Mouse (Mus musculus) hindbrain, embryonic 12.5 days (tissue): ENCODE measurements around the gene Pi16. TPM values are rescaled to one million over a fixed set of nuclear protein-coding genes. Genes with fewer than 3 reads are reported as not detected.

Experiments used
- ATAC-seq: fragments of 200-750 bp; cut with Nextera tagmentation; 2 replicates; pipeline ENCODE4 v1.8.0; 2017; ENCODE audit warnings: moderate TSS enrichment; ENCODE audit not compliant: low FRiP score
- H3K27ac ChIP-seq: fragments of 300-500 bp; sonication (generic); 2 replicates; pipeline ENCODE4 v1.5.1; 2016; ENCODE audit warnings: mild to moderate bottlenecking
- H3K27me3 ChIP-seq: fragments of 300-500 bp; sonication (generic); 2 replicates; pipeline ENCODE4 v1.6.1; 2016; ENCODE audit warnings: mild to moderate bottlenecking
- H3K36me3 ChIP-seq: fragments of 300-500 bp; sonication (generic); 2 replicates; pipeline ENCODE4 v1.6.1; 2016; ENCODE audit warnings: mild to moderate bottlenecking
- H3K4me1 ChIP-seq: fragments of 300-500 bp; sonication (generic); 2 replicates; pipeline ENCODE4 v1.6.1; 2016
- H3K4me2 ChIP-seq: fragments of 300-500 bp; sonication (generic); replicated peaks from 2 replicates; pipeline ENCODE4 v1.6.1; 2016; ENCODE audit warnings: mild to moderate bottlenecking
- H3K4me3 ChIP-seq: fragments of 300-500 bp; sonication (generic); 2 replicates; pipeline ENCODE4 v1.5.1; 2016; ENCODE audit warnings: mild to moderate bottlenecking
- H3K9ac ChIP-seq: fragments of 300-500 bp; sonication (generic); 2 replicates; pipeline ENCODE4 v1.6.1; 2016; ENCODE audit warnings: mild to moderate bottlenecking, moderate library complexity
- H3K9me3 ChIP-seq: fragments of 300-500 bp; sonication (generic); replicated peaks from 2 replicates; pipeline ENCODE4 v1.6.1; 2016; ENCODE audit warnings: mild to moderate bottlenecking
- WGBS: fragments of 180-500 bp; shearing (Covaris S2); methylation state at CpG from one replicate; pipeline ENCODE4 v1.1.7; 2016; 5-methylcytosine and 5-hydroxymethylcytosine counted together
- polyA plus RNA-seq: library from polyadenylated mRNA; unstranded; fragments of >200 nt; fragmentation: Nextera tagmentation; extraction: Ambion mirVana; gene quantifications from 2 replicates; pipeline ENCODE4 v1.2.1, GENCODE M21; 2016

Pi16 gene
- polyA plus RNA-seq, 1 experiment from 2014 or later: 0.97 TPM

- Histone ChIP-seq H3K9ac (0 out of 2 replicates have a peak overlapping the region, but pooled peaks have one; percentile 10), H3K27me3 (peaks cover 52% of the 10 kb centered on the region), H3K36me3 (no peaks in the 10 kb centered on the region), H3K4me3 (peak overlapping the region; percentile 6; the same call in 1 of the 2 replicates), H3K9me3 (no peaks in the 10 kb centered on the region), H3K4me1 (peaks cover 36% of the 10 kb centered on the region), H3K27ac (no peak overlapping the region), H3K4me2 (peak overlapping the region; percentile 32)
- WGBS: 14% methylated on average over 41 of the region's 41 CpGs
- no peak for ATAC-seq
Measured at GRCm38 (mm10) chr17:29321765-29322602, 4.5 kb downstream of the Pi16 start.

- Histone ChIP-seq H3K4me1 (peaks cover 42% of the 10 kb centered on the region), H3K27me3 (peaks cover 58% of the 10 kb centered on the region), H3K9ac (no peak overlapping the region), H3K9me3 (no peaks in the 10 kb centered on the region), H3K4me2 (peak overlapping the region; percentile 32; the same call in 1 of the 2 replicates), H3K27ac (no peak overlapping the region), H3K4me3 (no peak overlapping the region; the same call in 1 of the 2 replicates), H3K36me3 (no peaks in the 10 kb centered on the region)
- ATAC-seq: no peak
- 21% methylated on average over 18 of the region's 18 CpGs for WGBS
Measured at GRCm38 (mm10) chr17:29322603-29322962, 5.1 kb downstream of the Pi16 start.

- Histone ChIP-seq H3K4me2 (no peak overlapping the region), H3K9ac (no peak overlapping the region), H3K4me1 (peaks cover 41% of the 10 kb centered on the region), H3K27me3 (peaks cover 65% of the 10 kb centered on the region), H3K27ac (no peak overlapping the region), H3K4me3 (no peak overlapping the region), H3K9me3 (no peaks in the 10 kb centered on the region), H3K36me3 (no peaks in the 10 kb centered on the region)
- ATAC-seq: no peak
- WGBS: 91% methylated on average over 3 of the region's 3 CpGs
Measured at GRCm38 (mm10) chr17:29323625-29324024, 6.1 kb downstream of the Pi16 start.

- peaks cover 50% of the 10 kb centered on the region for H3K27me3 ChIP-seq
- no peak overlapping the region for H3K27ac ChIP-seq
- peak overlapping the region; percentile 52 for H3K4me2 ChIP-seq
- H3K36me3 ChIP-seq: peaks cover 10% of the 10 kb centered on the region; the same call in 1 of the 2 replicates
- 42% methylated on average over 13 of the region's 13 CpGs for WGBS
- peaks cover 38% of the 10 kb centered on the region for H3K4me1 ChIP-seq
- H3K9me3 ChIP-seq: no peaks in the 10 kb centered on the region
- peak overlapping the region; percentile 46; the same call in 1 of the 2 replicates for H3K9ac ChIP-seq
- no peak for ATAC-seq
- H3K4me3 ChIP-seq: 0 out of 2 replicates have a peak overlapping the region, but pooled peaks have one; percentile 25
Measured at GRCm38 (mm10) chr17:29325831-29326230, 8.4 kb downstream of the Pi16 start.

- peaks cover 43% of the 10 kb centered on the region for H3K4me1 ChIP-seq
- no peaks in the 10 kb centered on the region for H3K9me3 ChIP-seq
- ATAC-seq: peak; percentile 59; the same call in 1 of the 2 replicates
- H3K4me2 ChIP-seq: peak overlapping the region; percentile 52
- H3K4me3 ChIP-seq: peak overlapping the region; percentile 25
- H3K36me3 ChIP-seq: peaks cover 19% of the 10 kb centered on the region
- peak overlapping the region; percentile 70 for H3K27ac ChIP-seq
- peak overlapping the region; percentile 46; the same call in 1 of the 2 replicates for H3K9ac ChIP-seq
- 8% methylated on average over 52 of the region's 52 CpGs for WGBS
- H3K27me3 ChIP-seq: peaks cover 40% of the 10 kb centered on the region
Measured at GRCm38 (mm10) chr17:29326531-29327529, 9.3 kb downstream of the Pi16 start.

- no peak overlapping the region; the same call in 1 of the 2 replicates for H3K27ac ChIP-seq
- WGBS: 77% methylated on average over 9 of the region's 9 CpGs
- H3K27me3 ChIP-seq: peaks cover 31% of the 10 kb centered on the region
- H3K36me3 ChIP-seq: peaks cover 28% of the 10 kb centered on the region
- no peak overlapping the region for H3K4me3 ChIP-seq
- H3K4me2 ChIP-seq: no peak overlapping the region
- no peak for ATAC-seq
- no peaks in the 10 kb centered on the region for H3K9me3 ChIP-seq
- H3K4me1 ChIP-seq: peaks cover 34% of the 10 kb centered on the region
- H3K9ac ChIP-seq: no peak overlapping the region
Measured at GRCm38 (mm10) chr17:29327691-29328090, 10.2 kb downstream of the Pi16 start.

- Histone ChIP-seq H3K36me3 (peaks cover 48% of the 10 kb centered on the region), H3K9ac (no peak overlapping the region), H3K27ac (peak overlapping the region; percentile 60; the same call in 1 of the 2 replicates), H3K4me2 (no peak overlapping the region), H3K27me3 (peaks cover 22% of the 10 kb centered on the region), H3K4me1 (peaks cover 34% of the 10 kb centered on the region), H3K9me3 (no peaks in the 10 kb centered on the region), H3K4me3 (no peak overlapping the region)
- 87% methylated on average over 3 of the region's 3 CpGs for WGBS
- ATAC-seq: no peak
Measured at GRCm38 (mm10) chr17:29330221-29330620, 12.7 kb downstream of the Pi16 start.

GRCm38 (mm10) chr17:29330671-29331410, 13.4 kb downstream of the Pi16 start:
- Histone ChIP-seq H3K27ac (peak overlapping the region; percentile 60), H3K36me3 (peaks cover 54% of the 10 kb centered on the region), H3K9me3 (no peaks in the 10 kb centered on the region), H3K9ac (no peak overlapping the region), H3K4me1 (peaks cover 30% of the 10 kb centered on the region), H3K27me3 (peaks cover 21% of the 10 kb centered on the region), H3K4me3 (no peak overlapping the region), H3K4me2 (no peak overlapping the region)
- ATAC-seq: peak; percentile 33; the same call in 1 of the 2 replicates
- WGBS: 29% methylated on average over 5 of the region's 5 CpGs

GRCm38 (mm10) chr17:29332186-29332685, 14.8 kb downstream of the Pi16 start:
- H3K9me3 ChIP-seq: no peaks in the 10 kb centered on the region
- H3K27ac ChIP-seq: no peak overlapping the region
- H3K4me3 ChIP-seq: no peak overlapping the region
- peaks cover 16% of the 10 kb centered on the region for H3K4me1 ChIP-seq
- WGBS: 81% methylated on average over 4 of the region's 4 CpGs
- no peak for ATAC-seq
- peaks cover 14% of the 10 kb centered on the region for H3K27me3 ChIP-seq
- peaks cover 68% of the 10 kb centered on the region for H3K36me3 ChIP-seq
- H3K4me2 ChIP-seq: no peak overlapping the region
- H3K9ac ChIP-seq: no peak overlapping the region

GRCm38 (mm10) chr17:29336266-29336990, 18.9 kb downstream of the Pi16 start:
- no peak overlapping the region for H3K4me3 ChIP-seq
- WGBS: 94% methylated on average over 19 of the region's 19 CpGs
- H3K36me3 ChIP-seq: peaks cover 88% of the 10 kb centered on the region
- no peaks in the 10 kb centered on the region for H3K27me3 ChIP-seq
- H3K9ac ChIP-seq: no peak overlapping the region
- H3K4me2 ChIP-seq: no peak overlapping the region
- no peak overlapping the region for H3K27ac ChIP-seq
- H3K9me3 ChIP-seq: no peaks in the 10 kb centered on the region
- no peak for ATAC-seq
- H3K4me1 ChIP-seq: peaks cover 9% of the 10 kb centered on the region
